Mouse (Mus musculus): Measurements from ENCODE around the gene Filip1l. TPM values are rescaled to one million over a fixed set of nuclear protein-coding genes. Genes with fewer than 3 reads are reported as not detected.

Gene Filip1l
- polyA plus RNA-seq, 1 experiment = not detected

GRCm38 (mm10) chr16:57454106-57454763 lies 101.3 kb downstream of the Filip1l start:
- no peaks in the 10 kb centered on the region for H3K4me1 ChIP-seq (ENCODE audit: control insufficient read depth, insufficient read depth, low read length)
- H3K27ac ChIP-seq (ENCODE audit: insufficient read depth, low read depth, low read length) = no peak overlapping the region
- TF ChIP-seq POLR2A (IDR thresholded peaks at IDR 0.05; ENCODE audit: insufficient read depth, low read depth, low read length) = no peak
- no peak for TF ChIP-seq CTCF (IDR thresholded peaks at IDR 0.05; ENCODE audit: insufficient read depth, low read depth, low read length)
- no peak overlapping the region for H3K4me3 ChIP-seq (ENCODE audit: insufficient read depth, low read depth, low read length)
- WGBS = 96% methylated on average over 8 of the region's 8 CpGs

GRCm38 (mm10) chr16:57455573-57455972 lies 102.7 kb downstream of the Filip1l start:
- H3K4me3 ChIP-seq (ENCODE audit: insufficient read depth, low read depth, low read length) = no peak overlapping the region
- TF ChIP-seq CTCF (IDR thresholded peaks at IDR 0.05; ENCODE audit: insufficient read depth, low read depth, low read length) (no peak), POLR2A (IDR thresholded peaks at IDR 0.05; ENCODE audit: insufficient read depth, low read depth, low read length) (no peak)
- WGBS = 80% methylated on average over 3 of the region's 3 CpGs
- no peak overlapping the region for H3K27ac ChIP-seq (ENCODE audit: insufficient read depth, low read depth, low read length)
- no peaks in the 10 kb centered on the region for H3K4me1 ChIP-seq (ENCODE audit: control insufficient read depth, insufficient read depth, low read length)

GRCm38 (mm10) chr16:57456003-57456402 lies 103.1 kb downstream of the Filip1l start:
- Histone ChIP-seq H3K4me1 (ENCODE audit: control insufficient read depth, insufficient read depth, low read length) (no peaks in the 10 kb centered on the region), H3K27ac (ENCODE audit: insufficient read depth, low read depth, low read length) (no peak overlapping the region), H3K4me3 (ENCODE audit: insufficient read depth, low read depth, low read length) (no peak overlapping the region)
- WGBS = 34% methylated on average over 2 of the region's 2 CpGs
- no peak for TF ChIP-seq POLR2A (IDR thresholded peaks at IDR 0.05; ENCODE audit: insufficient read depth, low read depth, low read length)
- TF ChIP-seq CTCF (IDR thresholded peaks at IDR 0.05; ENCODE audit: insufficient read depth, low read depth, low read length) = no peak

GRCm38 (mm10) chr16:57465386-57465913 lies 112.6 kb downstream of the Filip1l start:
- H3K4me3 ChIP-seq (ENCODE audit: insufficient read depth, low read depth, low read length) = no peak overlapping the region
- TF ChIP-seq POLR2A (IDR thresholded peaks at IDR 0.05; ENCODE audit: insufficient read depth, low read depth, low read length) = no peak
- TF ChIP-seq CTCF (IDR thresholded peaks at IDR 0.05; ENCODE audit: insufficient read depth, low read depth, low read length) = no peak
- no peak overlapping the region for H3K27ac ChIP-seq (ENCODE audit: insufficient read depth, low read depth, low read length)
- H3K4me1 ChIP-seq (ENCODE audit: control insufficient read depth, insufficient read depth, low read length) = peaks cover 4% of the 10 kb centered on the region; the same call in 1 of the 2 replicates
- WGBS = 92% methylated on average over 9 of the region's 9 CpGs

- Histone ChIP-seq H3K4me1 (ENCODE audit: control insufficient read depth, insufficient read depth, low read length) (peaks cover 4% of the 10 kb centered on the region; the same call in 1 of the 2 replicates), H3K4me3 (ENCODE audit: insufficient read depth, low read depth, low read length) (no peak overlapping the region), H3K27ac (ENCODE audit: insufficient read depth, low read depth, low read length) (no peak overlapping the region)
- no peak for TF ChIP-seq CTCF (IDR thresholded peaks at IDR 0.05; ENCODE audit: insufficient read depth, low read depth, low read length)
- no peak for TF ChIP-seq POLR2A (IDR thresholded peaks at IDR 0.05; ENCODE audit: insufficient read depth, low read depth, low read length)
- WGBS = 80% methylated on average over 4 of the region's 4 CpGs
Measured at GRCm38 (mm10) chr16:57469301-57469700, 116.4 kb downstream of the Filip1l start.

GRCm38 (mm10) chr16:57469869-57470268 lies 117.0 kb downstream of the Filip1l start:
- H3K4me1 ChIP-seq (ENCODE audit: control insufficient read depth, insufficient read depth, low read length) = peaks cover 4% of the 10 kb centered on the region; the same call in 1 of the 2 replicates
- WGBS = 85% methylated on average over 2 of the region's 2 CpGs
- no peak for TF ChIP-seq CTCF (IDR thresholded peaks at IDR 0.05; ENCODE audit: insufficient read depth, low read depth, low read length)
- no peak overlapping the region for H3K4me3 ChIP-seq (ENCODE audit: insufficient read depth, low read depth, low read length)
- H3K27ac ChIP-seq (ENCODE audit: insufficient read depth, low read depth, low read length) = no peak overlapping the region

- no peak for TF ChIP-seq CTCF (IDR thresholded peaks at IDR 0.05; ENCODE audit: insufficient read depth, low read depth, low read length)
- TF ChIP-seq POLR2A (IDR thresholded peaks at IDR 0.05; ENCODE audit: insufficient read depth, low read depth, low read length) = no peak
- WGBS = 96% methylated on average over 12 of the region's 12 CpGs
- H3K27ac ChIP-seq (ENCODE audit: insufficient read depth, low read depth, low read length) = no peak overlapping the region
- H3K4me1 ChIP-seq (ENCODE audit: control insufficient read depth, insufficient read depth, low read length) = peaks cover 4% of the 10 kb centered on the region; the same call in 1 of the 2 replicates
- H3K4me3 ChIP-seq (ENCODE audit: insufficient read depth, low read depth, low read length) = no peak overlapping the region
Measured at GRCm38 (mm10) chr16:57470286-57470830, 117.5 kb downstream of the Filip1l start.

GRCm38 (mm10) chr16:57471071-57471470 lies 118.2 kb downstream of the Filip1l start:
- Histone ChIP-seq H3K4me3 (ENCODE audit: insufficient read depth, low read depth, low read length) (no peak overlapping the region), H3K27ac (ENCODE audit: insufficient read depth, low read depth, low read length) (no peak overlapping the region), H3K4me1 (ENCODE audit: control insufficient read depth, insufficient read depth, low read length) (peaks cover 4% of the 10 kb centered on the region; the same call in 1 of the 2 replicates)
- TF ChIP-seq CTCF (IDR thresholded peaks at IDR 0.05; ENCODE audit: insufficient read depth, low read depth, low read length) (no peak), POLR2A (IDR thresholded peaks at IDR 0.05; ENCODE audit: insufficient read depth, low read depth, low read length) (no peak)

- H3K27ac ChIP-seq (ENCODE audit: insufficient read depth, low read depth, low read length) = no peak overlapping the region
- no peak overlapping the region for H3K4me3 ChIP-seq (ENCODE audit: insufficient read depth, low read depth, low read length)
- peaks cover 1% of the 10 kb centered on the region; the same call in 1 of the 2 replicates for H3K4me1 ChIP-seq (ENCODE audit: control insufficient read depth, insufficient read depth, low read length)
- no peak for TF ChIP-seq CTCF (IDR thresholded peaks at IDR 0.05; ENCODE audit: insufficient read depth, low read depth, low read length)
- TF ChIP-seq POLR2A (IDR thresholded peaks at IDR 0.05; ENCODE audit: insufficient read depth, low read depth, low read length) = no peak
- WGBS = 73% methylated on average over 10 of the region's 10 CpGs
Measured at GRCm38 (mm10) chr16:57473415-57474085, 120.7 kb downstream of the Filip1l start.

Data from olfactory bulb, adult 2 months (tissue).